Mouse (Mus musculus): ENCODE measurements around the gene Mrpl23.

- TF ChIP-seq CTCF (IDR thresholded peaks at IDR 0.05; ENCODE audit: borderline replicate concordance, extremely low read depth, insufficient read depth, insufficient read length) (no peak), POLR2A (IDR thresholded peaks at IDR 0.05; ENCODE audit: borderline replicate concordance, extremely low read depth, insufficient read depth, insufficient read length, poor library complexity, severe bottlenecking) (no peak)
These were observed 30.7 kb downstream of the Mrpl23 start for GRCm38 (mm10) chr7:142563168-142563567.

Measured in brain, embryonic 14.5 days (tissue).